Mouse (Mus musculus) brain, embryonic 14.5 days (tissue): Measurements from ENCODE around the gene Akap12.

ENCODE experiments used
- CTCF ChIP-seq: fragments of 200-500 bp; IDR thresholded peaks from 2 replicates; pipeline ENCODE4 v1.5.1; 2012; ENCODE audit warnings: inconsistent platforms, mild to moderate bottlenecking, moderate library complexity, borderline replicate concordance; ENCODE audit not compliant: insufficient read depth, insufficient read length; ENCODE audit errors: extremely low read depth
- POLR2A ChIP-seq: fragments of 200-500 bp; IDR thresholded peaks from 2 replicates; pipeline ENCODE4 v1.6.1; 2012; ENCODE audit warnings: mild to moderate bottlenecking, inconsistent platforms, borderline replicate concordance; ENCODE audit not compliant: poor library complexity, insufficient read depth, insufficient read length, severe bottlenecking; ENCODE audit errors: extremely low read depth

DNA sequence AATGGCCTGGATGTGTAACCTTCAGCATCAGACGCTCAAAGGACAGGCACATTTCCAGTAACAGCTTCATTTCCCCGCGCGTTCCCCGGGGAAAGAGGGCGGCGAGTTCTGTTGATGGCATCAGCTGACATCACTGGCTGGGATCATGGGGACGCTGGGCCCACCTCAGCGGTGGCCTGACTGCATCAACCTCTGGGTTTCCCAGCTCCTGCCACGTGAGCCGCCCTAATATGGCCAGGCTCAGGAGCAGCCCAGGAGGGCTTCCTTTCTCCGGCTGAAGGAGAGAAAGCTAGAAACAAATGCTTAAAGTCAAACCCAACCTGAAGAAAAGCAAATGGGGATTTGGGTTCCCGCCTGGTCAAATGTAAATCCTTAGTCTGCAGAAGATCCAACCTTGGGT is 539 bp upstream of the Akap12 start:
- TF ChIP-seq CTCF (no peak), POLR2A (no peak)
